Mouse (Mus musculus): ENCODE measurements around the gene Ttll5.

Ttll5 gene

DNA sequence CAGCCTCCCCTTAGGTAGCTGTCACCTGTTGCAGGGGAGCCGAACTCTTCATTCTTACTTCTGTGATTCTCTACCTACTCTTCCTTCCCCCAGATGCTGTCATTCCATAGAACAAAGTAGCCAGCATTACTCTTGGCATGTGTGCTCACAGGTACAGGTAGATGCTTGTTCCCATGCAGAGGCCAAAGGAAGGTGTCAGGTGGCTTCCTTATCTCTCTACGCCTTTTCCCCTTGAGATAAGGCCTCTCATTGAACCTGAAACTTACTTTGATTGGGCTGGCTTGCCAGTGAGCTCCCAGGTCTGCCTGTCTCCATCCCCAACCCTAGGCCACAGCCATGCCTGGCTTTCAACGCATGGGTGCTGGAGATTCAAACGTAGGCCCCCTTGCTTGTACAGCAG, 269.6 kb downstream of the Ttll5 start:
- no peak for ATAC-seq (ENCODE audit: low TSS enrichment)

- ATAC-seq (ENCODE audit: low TSS enrichment), result no peak
These were observed 271.3 kb downstream of the Ttll5 start for GRCm38 (mm10) chr12:86095806-86096205.

GRCm38 (mm10) chr12:86097781-86098180, 273.3 kb downstream of the Ttll5 start:
- ATAC-seq (ENCODE audit: low TSS enrichment), result no peak

DNA sequence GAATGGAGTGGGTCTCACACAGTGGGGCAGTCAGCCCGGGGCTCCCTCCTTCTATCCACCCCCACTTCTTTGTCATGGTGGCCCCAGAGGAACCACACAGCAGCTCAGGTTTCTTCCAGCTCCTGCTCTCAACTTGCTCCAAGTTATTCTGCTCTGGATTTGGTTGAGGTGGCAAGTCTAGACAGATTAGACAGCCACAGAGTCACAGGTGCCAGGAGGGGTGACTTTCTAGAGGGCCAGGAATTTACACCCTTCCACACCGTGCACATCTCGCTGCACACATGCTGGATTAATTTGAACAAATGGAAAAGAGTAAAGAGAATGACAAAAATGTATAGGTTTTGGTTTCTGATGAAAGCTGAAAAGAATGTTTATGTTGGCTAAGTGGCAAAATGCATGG, 276.3 kb downstream of the Ttll5 start:
- ATAC-seq (ENCODE audit: low TSS enrichment), result no peak

DNA sequence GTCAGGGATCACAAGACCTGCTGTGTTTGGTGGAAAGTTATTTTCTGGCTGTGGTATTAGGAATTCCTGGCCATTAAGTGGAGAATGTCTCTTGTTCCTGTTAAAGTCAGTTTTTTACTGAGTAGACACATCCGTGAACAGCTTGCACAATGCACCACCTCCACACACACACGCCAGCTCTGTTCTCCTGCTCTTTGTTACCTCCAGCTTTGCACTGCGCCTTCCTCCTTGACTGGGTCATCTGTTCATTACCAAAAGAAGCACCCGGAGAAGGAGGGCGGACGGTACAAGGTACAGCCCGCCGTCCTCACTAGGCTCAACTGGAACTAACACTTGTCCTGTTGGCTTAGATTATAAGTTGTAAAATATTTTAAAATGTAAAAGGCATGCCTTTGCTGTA, 278.2 kb downstream of the Ttll5 start:
- ATAC-seq (ENCODE audit: low TSS enrichment), result no peak

DNA sequence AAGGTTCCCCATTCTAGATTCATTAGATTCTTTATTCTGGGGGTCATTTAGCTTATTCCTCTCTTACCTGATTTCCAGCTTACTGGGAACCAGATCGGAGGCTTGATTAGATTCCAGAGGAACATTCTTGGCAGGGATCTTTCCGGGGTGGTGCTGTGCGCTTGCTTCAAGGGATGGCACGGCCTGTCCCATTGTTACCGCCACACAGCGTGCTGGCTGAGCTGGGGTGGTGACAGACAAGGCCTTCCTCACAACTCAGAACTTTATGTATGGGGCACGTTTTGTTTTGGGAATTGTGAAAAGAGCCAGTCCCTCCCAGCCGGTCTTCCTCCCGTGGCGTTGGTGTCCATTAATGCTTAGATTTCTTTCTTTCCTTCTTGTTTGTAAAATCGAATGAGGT, 278.9 kb downstream of the Ttll5 start:
- ATAC-seq (ENCODE audit: low TSS enrichment), result peak; percentile 35

- 0 out of 2 replicates have a peak, but pooled peaks have one; percentile 6 for ATAC-seq (ENCODE audit: low TSS enrichment)
These were observed 279.4 kb downstream of the Ttll5 start for GRCm38 (mm10) chr12:86103852-86104251.

DNA sequence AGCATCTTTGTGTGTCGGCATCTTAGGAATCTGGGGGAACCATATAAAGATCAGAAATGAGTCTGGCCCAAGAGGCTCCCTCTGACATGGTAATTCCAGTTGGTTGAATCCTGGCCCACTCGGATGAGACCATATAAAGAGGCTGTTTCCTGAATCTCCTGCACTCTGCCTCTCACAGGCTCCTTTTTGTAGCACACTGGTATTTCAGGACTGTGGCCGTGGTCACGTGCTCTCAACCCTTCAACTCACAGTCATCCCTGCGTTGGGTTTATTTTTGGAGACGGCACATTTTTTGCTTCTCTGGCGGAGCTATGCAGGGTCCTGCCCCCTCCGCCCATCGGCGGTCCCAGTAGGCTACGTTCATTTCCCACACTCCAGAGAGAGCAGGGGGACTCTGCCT, 279.8 kb downstream of the Ttll5 start:
- peak; percentile 20; the same call in 1 of the 2 replicates for ATAC-seq (ENCODE audit: low TSS enrichment)

- no peak for ATAC-seq (ENCODE audit: low TSS enrichment)
These were observed 281.1 kb downstream of the Ttll5 start for GRCm38 (mm10) chr12:86105546-86105945.

- no peak for ATAC-seq (ENCODE audit: low TSS enrichment)
These were observed 281.6 kb downstream of the Ttll5 start for GRCm38 (mm10) chr12:86106086-86106485.

DNA sequence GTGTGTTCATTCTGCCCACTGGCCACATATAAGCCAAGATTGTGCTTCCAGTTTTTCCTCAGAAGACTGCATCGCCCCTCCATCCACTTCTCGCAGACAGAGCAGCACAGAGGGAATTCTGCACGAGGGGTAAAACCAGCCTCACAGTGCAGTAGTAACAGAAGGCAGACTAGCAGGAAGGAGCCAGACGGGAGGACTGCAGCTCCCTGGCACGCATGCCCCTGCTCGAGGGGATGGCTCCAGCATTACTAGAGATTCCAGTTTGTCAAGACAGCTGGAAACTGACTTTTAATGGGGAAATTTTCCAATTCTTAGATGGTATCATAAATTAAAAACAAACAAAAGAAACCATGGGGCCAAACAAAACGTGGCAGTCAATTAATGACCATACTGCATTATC, 283.2 kb downstream of the Ttll5 start:
- no peak for ATAC-seq (ENCODE audit: low TSS enrichment)

DNA sequence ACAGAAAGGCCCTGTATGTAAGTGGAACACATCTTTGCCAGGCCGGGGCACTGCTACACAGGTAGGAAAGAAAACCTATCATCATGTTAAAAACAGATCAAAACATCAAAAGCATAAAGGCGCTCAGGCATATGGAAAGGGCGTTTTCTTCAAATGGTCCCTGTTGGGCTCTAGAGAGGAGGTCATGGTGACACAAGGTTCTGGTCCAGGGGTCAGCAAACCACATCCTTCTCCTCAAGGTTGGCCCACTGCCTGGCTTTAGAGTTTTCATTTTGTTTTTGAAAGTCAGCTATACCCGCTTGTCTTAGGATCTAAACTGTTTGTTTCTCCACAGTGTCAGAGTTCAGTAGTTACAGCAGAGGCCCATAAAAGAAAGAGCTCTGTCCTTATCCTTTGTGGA, 285.1 kb downstream of the Ttll5 start:
- no peak for ATAC-seq (ENCODE audit: low TSS enrichment)

DNA sequence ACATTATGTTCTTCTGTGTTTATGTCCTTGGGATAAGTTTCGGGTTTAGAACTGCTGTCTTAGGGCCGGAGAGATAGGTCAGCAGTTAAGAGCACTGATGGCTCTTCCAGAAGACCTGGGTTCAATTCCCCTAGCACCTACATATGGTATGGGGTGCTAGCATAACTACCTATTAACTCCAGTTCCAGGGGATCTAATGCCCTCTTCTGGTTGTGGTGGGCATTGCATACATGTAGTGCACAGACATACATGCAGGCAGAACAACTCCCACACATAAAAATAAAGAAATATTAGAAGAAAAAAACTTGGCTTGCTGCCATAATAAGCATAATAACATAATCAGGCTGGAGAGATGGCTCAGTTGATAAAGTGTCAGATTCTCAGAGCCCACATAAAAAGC, 286.2 kb downstream of the Ttll5 start:
- no peak for ATAC-seq (ENCODE audit: low TSS enrichment)

Measured in frontal cortex, adult (tissue).